In genomic region chr3:90132745-90133144, GRCm38 (mm10) we compare ENCODE assay signal across 21 mouse cellular contexts. TPM values are rescaled to one million over a fixed set of nuclear protein-coding genes. Genes with fewer than 3 reads are reported as not detected.
A peak's percentile ranks its signal among the peaks of the same experiment; 100 is the strongest.
DNase-seq lines count a peak whose midpoint lies in the region; ATAC-seq and TF ChIP-seq lines count a peak whose summit lies in the region.
"Had no signal": no experiment of that assay in that cellular context is flagged by ENCODE, and none has a peak within 500 bp of the region (broad histone marks: within the 10 kb centered on the region; RNA-seq: fewer than 3 reads in every experiment).

No protein-coding gene starts in this region.

- H3K27me3 ChIP-seq in intestine, postnatal 0 days (replicated peaks; ENCODE audit: control insufficient read depth, insufficient read depth, low read length) = no peaks in the 10 kb centered on the region
- H3K27me3 ChIP-seq: CH12.LX, Patski had no signal

- peak; percentile 58; the same call in 1 of the 2 replicates for ATAC-seq in common myeloid progenitor, adult 5-6 weeks (replicated peaks; ENCODE audit: low read depth, poor library complexity, severe bottlenecking)
- ATAC-seq in granulocyte monocyte progenitor cell, adult 5-6 weeks (replicated peaks; ENCODE audit: poor library complexity, severe bottlenecking) = peak; percentile 62
- 0 out of 2 replicates have a peak, but pooled peaks have one; percentile 31 for ATAC-seq in megakaryocyte progenitor cell, adult 5-6 weeks (replicated peaks; ENCODE audit: poor library complexity)
- ATAC-seq in intestine, postnatal 0 days = no peak
- ATAC-seq: activated CD4-positive, CD25-positive, alpha-beta regulatory T cell, adult 4 months; CD4-positive, CD25-positive, alpha-beta regulatory T cell, adult 4 months; Patski had no signal

- H3K27ac ChIP-seq in intestine, postnatal 0 days (ENCODE audit: low read depth, low read length) = no peak overlapping the region

- H3K4me2 ChIP-seq in intestine, postnatal 0 days (replicated peaks; ENCODE audit: low read depth) = no peak overlapping the region

- TF ChIP-seq CTCF in intestine, postnatal 0 days (IDR thresholded peaks at IDR 0.05; ENCODE audit: low read depth) = no peak

- 77% methylated on average over 3 of the region's 3 CpGs for WGBS in intestine, postnatal 0 days

- H3K4me3 ChIP-seq in intestine, postnatal 0 days (ENCODE audit: low read depth, low read length) = no peak overlapping the region

- H3K36me3 ChIP-seq in intestine, postnatal 0 days (ENCODE audit: control insufficient read depth, insufficient read depth) = no peaks in the 10 kb centered on the region
- H3K36me3 ChIP-seq: G1E had no signal

- no peak overlapping the region for H3K9ac ChIP-seq in intestine, postnatal 0 days (ENCODE audit: low read depth, low read length)

- H3K9me3 ChIP-seq in intestine, postnatal 0 days (ENCODE audit: control insufficient read depth) = no peaks in the 10 kb centered on the region
- H3K9me3 ChIP-seq: G1E had no signal

- no peak for DNase-seq in cerebellum, adult 11-12 months
- no peak for DNase-seq in ovary, postnatal 36 days (ENCODE audit: low spot score)
- DNase-seq: adrenal gland, adult 2 months; adrenal gland, adult 8-10 months; adrenal gland, postnatal 10 days; adrenal gland, postnatal 14 days; adrenal gland, postnatal 25 days; adrenal gland, postnatal 36 days; B cell, adult 2 months; cerebellum, adult 11 months; cerebellum, adult 18-20 months; cerebellum, adult 2 months had no signal

- H3K4me1 ChIP-seq in intestine, postnatal 0 days (replicated peaks; ENCODE audit: control insufficient read depth, insufficient read depth, low read length) = no peaks in the 10 kb centered on the region

RNA-seq across cellular contexts. Expression of gene Nup210l, which starts 28.8 kb away (rescaled TPM):
- total RNA-seq in common myeloid progenitor, adult 5-6 weeks (2017) = 0.27 and 0.39 TPM in 2 replicates
- total RNA-seq in granulocyte monocyte progenitor cell, adult 5-6 weeks (2014; fragmentation: Nextera tagmentation) = 0.28 and 1.8 TPM in 2 replicates
- 0.31 and 0.52 TPM in 2 replicates for total RNA-seq in granulocyte monocyte progenitor cell, adult 5-6 weeks (2017)
- 0.90 and 0.99 TPM in 2 replicates for total RNA-seq in megakaryocyte progenitor cell, adult 5-6 weeks (2015)
- 0.47 and 0.71 TPM in 2 replicates for total RNA-seq in megakaryocyte progenitor cell, adult 5-6 weeks (2017)
- polyA plus RNA-seq in intestine, postnatal 0 days (2015; fragmentation: Nextera tagmentation; extraction: Ambion mirVana) = 0.03 TPM in 1 of 2 replicates, not detected in the other
- polyA plus RNA-seq: G1E had no signal
